Mouse (Mus musculus) CH12.LX (cell line): ENCODE results near the gene Brd1.

Experiments
- CTCF ChIP-seq, 2 experiments: IDR thresholded peaks in 1 of 2; conservative IDR thresholded peaks in 1 of 2; 2 replicates each; pipeline ENCODE4 v1.5.1; 2011 to 2012; ENCODE audit warnings: low read depth in 2 of 2, low read length in 2 of 2, improper control_type of control experiment in 1 of 2, inconsistent platforms in 1 of 2, mild to moderate bottlenecking in 1 of 2, moderate library complexity in 1 of 2
- EP300 ChIP-seq: IDR thresholded peaks from 2 replicates; pipeline ENCODE4 v1.6.1; 2011; ENCODE audit warnings: low read length, improper control_type of control experiment
- GABPA ChIP-seq: IDR thresholded peaks from 2 replicates; pipeline ENCODE4 v1.6.1; 2012; ENCODE audit warnings: low read depth, low read length, improper control_type of control experiment, inconsistent platforms; ENCODE audit not compliant: insufficient replicate concordance
- MAFK ChIP-seq: IDR thresholded peaks from 2 replicates; pipeline ENCODE4 v1.6.1; 2011; ENCODE audit warnings: low read length, improper control_type of control experiment; ENCODE audit not compliant: insufficient replicate concordance
- MEF2A ChIP-seq: IDR thresholded peaks from 2 replicates; pipeline ENCODE4 v1.6.1; 2014; ENCODE audit warnings: low read depth, mild to moderate bottlenecking, inconsistent platforms, low read length, improper control_type of control experiment, borderline replicate concordance
- MXI1 ChIP-seq: IDR thresholded peaks from 2 replicates; pipeline ENCODE4 v1.6.1; 2011; ENCODE audit warnings: mild to moderate bottlenecking, low read depth, low read length, improper control_type of control experiment
- POLR2A ChIP-seq: IDR thresholded peaks from 2 replicates; pipeline ENCODE4 v1.6.1; 2011; ENCODE audit warnings: low read depth, mild to moderate bottlenecking, improper control_type of control experiment, low read length
- POLR2AphosphoS2 ChIP-seq: IDR thresholded peaks from 2 replicates; pipeline ENCODE4 v1.6.1; 2011; ENCODE audit warnings: low read depth, low read length, improper control_type of control experiment
- ZC3H11A ChIP-seq: IDR thresholded peaks from 2 replicates; pipeline ENCODE4 v1.6.1; 2012; ENCODE audit warnings: low read depth, mild to moderate bottlenecking, inconsistent platforms, low read length, improper control_type of control experiment

GRCm38 (mm10) chr15:88750032-88750431 is 16.0 kb upstream of the Brd1 start:
- TF ChIP-seq ZC3H11A: no peak
- no peak for TF ChIP-seq MEF2A
- no peak for TF ChIP-seq POLR2AphosphoS2
- no peak for TF ChIP-seq POLR2A
- TF ChIP-seq EP300: no peak
- TF ChIP-seq CTCF (conservative IDR thresholded peaks at IDR 0.05 in 1 of 2, IDR thresholded peaks at IDR 0.05 in 1 of 2; ENCODE audit: low read depth in 2 of 2, low read length in 2 of 2): no peak
- no peak for TF ChIP-seq MAFK
- no peak for TF ChIP-seq GABPA
- no peak for TF ChIP-seq MXI1
